Mouse (Mus musculus) ES-E14 (cell line): ENCODE data around the gene Ramp3. TPM values are rescaled to one million over a fixed set of nuclear protein-coding genes. Genes with fewer than 3 reads are reported as not detected.

Experiments used
- DNase-seq: peaks from one replicate; pipeline ENCODE4 v3.0.0-alpha.2; 2013; ENCODE audit warnings: low read depth, low spot score
- H3K27ac ChIP-seq: 2 replicates; pipeline ENCODE4 v1.5.1; 2012; ENCODE audit warnings: low read depth, mild to moderate bottlenecking, low read length, moderate library complexity, mixed read lengths; ENCODE audit not compliant: poor library complexity, insufficient read depth, severe bottlenecking
- H3K36me3 ChIP-seq: 2 replicates; pipeline ENCODE4 v1.6.1; 2012; ENCODE audit warnings: mild to moderate bottlenecking, low read length, moderate library complexity, mixed read lengths; ENCODE audit not compliant: control insufficient read depth, poor library complexity, insufficient read depth, severe bottlenecking
- H3K4me1 ChIP-seq, 2 experiments: fragments of 150-350 bp in 1 of 2; sonication (generic) in 1 of 2; 2 replicates each; pipeline ENCODE4 v1.6.1; 2012; ENCODE audit warnings: low read length in 2 of 2, mild to moderate bottlenecking in 1 of 2, mixed read lengths in 1 of 2; ENCODE audit not compliant: control insufficient read depth in 2 of 2, insufficient read depth in 2 of 2, poor library complexity in 1 of 2
- H3K4me3 ChIP-seq, 2 experiments: fragments of 150-350 bp in 1 of 2; sonication (generic) in 1 of 2; 2 replicates each; pipeline ENCODE4 v1.5.1; 2012; ENCODE audit warnings: low read length in 2 of 2, low read depth in 1 of 2, mild to moderate bottlenecking in 1 of 2, mixed read lengths in 1 of 2; ENCODE audit not compliant: insufficient read depth in 1 of 2, poor library complexity in 1 of 2, severe bottlenecking in 1 of 2
- H3K9ac ChIP-seq: 2 replicates; pipeline ENCODE4 v1.6.1; 2012; ENCODE audit warnings: low read depth, mild to moderate bottlenecking, low read length, mixed read lengths; ENCODE audit not compliant: poor library complexity, insufficient read depth, severe bottlenecking
- H3K9me3 ChIP-seq: fragments of 150-350 bp; sonication (generic); 2 replicates; pipeline ENCODE4 v1.6.1; 2012; ENCODE audit warnings: low read depth, mild to moderate bottlenecking, low read length; ENCODE audit not compliant: control insufficient read depth, insufficient read depth
- CHD2 ChIP-seq: IDR thresholded peaks from 2 replicates; pipeline ENCODE4 v1.6.1; 2014; ENCODE audit warnings: mild to moderate bottlenecking, low read depth, low read length, inconsistent platforms
- HCFC1 ChIP-seq: IDR thresholded peaks from 2 replicates; pipeline ENCODE4 v1.6.1; 2012; ENCODE audit warnings: low read length, inconsistent platforms, borderline replicate concordance; ENCODE audit not compliant: insufficient read depth
- MAFK ChIP-seq: IDR thresholded peaks from 2 replicates; pipeline ENCODE4 v1.6.1; 2014; ENCODE audit warnings: mild to moderate bottlenecking, low read depth, low read length, inconsistent platforms; ENCODE audit not compliant: insufficient read depth
- ZC3H11A ChIP-seq: IDR thresholded peaks from 2 replicates; pipeline ENCODE4 v1.6.1; 2012; ENCODE audit warnings: low read depth, mild to moderate bottlenecking, inconsistent platforms, low read length, borderline replicate concordance
- ZNF384 ChIP-seq: IDR thresholded peaks from 2 replicates; pipeline ENCODE4 v1.6.1; 2012; ENCODE audit warnings: low read depth, low read length, inconsistent platforms
- in situ Hi-C, 2 experiments: fragments of 600-800 bp; cut with MboI; formaldehyde crosslinking; loops; one replicate each; pipeline ENCODE4 v1.15.1; 2025; ENCODE audit warnings: low sequenced_read_pairs in 2 of 2, inconsistent platforms in 1 of 2; ENCODE audit not compliant: unreplicated experiment in 2 of 2
- total RNA-seq: library from RNA; depleted of rRNA; stranded (reverse); fragments of 300-350 nt; gene quantifications from 2 replicates; pipeline ENCODE4 v1.2.3, GENCODE M21; 2012

Ramp3 gene
- total RNA-seq, 1 experiment, result 24.1 TPM

DNA sequence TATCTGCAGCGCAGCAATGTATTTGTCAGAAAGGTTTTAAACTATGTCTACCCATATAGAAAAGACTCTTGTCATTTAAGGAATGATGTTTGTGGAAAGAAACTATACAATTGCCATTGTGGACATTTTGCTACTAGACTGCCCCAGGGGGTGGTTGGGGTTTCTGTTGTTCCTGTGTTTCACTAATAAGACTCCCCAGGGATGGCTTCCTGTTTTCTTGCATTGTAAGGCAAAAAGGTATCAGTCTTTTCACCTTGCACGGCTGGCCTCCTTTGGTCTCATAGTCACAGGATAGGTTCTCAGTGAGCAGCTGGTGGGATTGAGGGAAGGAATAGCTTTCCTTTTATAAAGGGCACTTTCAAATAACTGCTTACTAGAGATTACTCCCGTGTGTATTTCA lies 26.4 kb downstream of the Ramp3 start:
- in situ Hi-C loops, result no loop called here
- no peak for TF ChIP-seq ZC3H11A

DNA sequence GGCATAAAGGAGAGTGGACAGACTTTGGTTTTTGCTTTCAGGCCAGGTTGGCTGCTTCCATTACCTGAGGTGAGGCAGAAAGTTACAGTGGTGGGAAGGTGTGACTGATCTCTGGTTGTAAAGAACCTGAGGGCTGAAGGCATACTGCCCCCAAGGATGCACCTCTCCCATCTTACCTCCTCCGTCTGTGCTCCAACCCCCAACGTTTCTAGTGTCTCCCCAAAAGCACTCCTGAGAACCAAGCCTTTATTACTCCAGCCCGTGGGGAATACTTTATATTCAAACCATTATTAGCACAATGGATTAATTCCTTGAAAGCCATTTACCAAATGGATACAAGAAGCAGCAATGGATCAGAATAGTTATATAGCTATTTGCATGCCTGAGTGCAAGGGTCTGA lies 30.6 kb downstream of the Ramp3 start:
- Histone ChIP-seq H3K36me3 (no peaks in the 10 kb centered on the region), H3K4me1 (no peaks in the 10 kb centered on the region; a peak in 1 of 4 replicates), H3K27ac (no peak overlapping the region), H3K9me3 (no peaks in the 10 kb centered on the region), H3K9ac (no peak overlapping the region), H3K4me3 (no peak overlapping the region)
- in situ Hi-C loops, result no loop called here
- no peak for DNase-seq
- no peak for TF ChIP-seq ZNF384
- TF ChIP-seq HCFC1, result no peak
- TF ChIP-seq MAFK, result no peak
- no peak for TF ChIP-seq CHD2
- TF ChIP-seq ZC3H11A, result no peak

More for the DNA sequence above, 26.4 kb downstream of the Ramp3 start:
- no peak overlapping the region for H3K4me3 ChIP-seq
- no peak for DNase-seq
- peaks cover 0 to 5% of the 10 kb centered on the region in 2 experiments; a peak in 1 of 4 replicates for H3K4me1 ChIP-seq
- H3K27ac ChIP-seq, result no peak overlapping the region
- H3K9ac ChIP-seq, result no peak overlapping the region
- H3K9me3 ChIP-seq, result no peaks in the 10 kb centered on the region
- no peaks in the 10 kb centered on the region for H3K36me3 ChIP-seq

- H3K27ac ChIP-seq, result no peak overlapping the region
- H3K36me3 ChIP-seq, result no peaks in the 10 kb centered on the region
- no peak overlapping the region for H3K9ac ChIP-seq
- H3K9me3 ChIP-seq, result no peaks in the 10 kb centered on the region
- no peak for DNase-seq
- TF ChIP-seq MAFK (no peak), HCFC1 (no peak), ZC3H11A (no peak), CHD2 (no peak), ZNF384 (no peak)
- H3K4me3 ChIP-seq, result no peak overlapping the region
- in situ Hi-C loops, result no loop called here
- no peaks in the 10 kb centered on the region for H3K4me1 ChIP-seq
Observed at GRCm38 (mm10) chr11:6692341-6692740, 34.0 kb downstream of the Ramp3 start.

GRCm38 (mm10) chr11:6694114-6694513 lies 35.8 kb downstream of the Ramp3 start:
- Histone ChIP-seq H3K9ac (no peak overlapping the region), H3K4me3 (no peak overlapping the region), H3K4me1 (no peaks in the 10 kb centered on the region), H3K36me3 (no peaks in the 10 kb centered on the region), H3K9me3 (no peaks in the 10 kb centered on the region), H3K27ac (no peak overlapping the region)
- DNase-seq, result no peak
- in situ Hi-C loops, result no loop called here
- TF ChIP-seq CHD2 (no peak), HCFC1 (no peak), MAFK (no peak)

- Histone ChIP-seq H3K9ac (no peak overlapping the region), H3K36me3 (no peaks in the 10 kb centered on the region), H3K27ac (no peak overlapping the region), H3K4me1 (no peaks in the 10 kb centered on the region), H3K9me3 (no peaks in the 10 kb centered on the region), H3K4me3 (no peak overlapping the region)
- TF ChIP-seq HCFC1 (no peak), ZNF384 (no peak), MAFK (no peak), CHD2 (no peak), ZC3H11A (no peak)
- no peak for DNase-seq
- in situ Hi-C loops, result no loop called here
Observed at GRCm38 (mm10) chr11:6695176-6695575, 36.9 kb downstream of the Ramp3 start.
